Mouse (Mus musculus) spleen, adult 2 months (tissue): ENCODE data around the gene Sema6b.
A peak's percentile ranks its signal among the peaks of the same experiment; 100 is the strongest.

Experiments used
- CTCF ChIP-seq: fragments of 200-500 bp; IDR thresholded peaks from 2 replicates; pipeline ENCODE4 v1.5.1; 2011; ENCODE audit warnings: mild to moderate bottlenecking, inconsistent platforms; ENCODE audit not compliant: insufficient read depth, insufficient read length, insufficient replicate concordance; ENCODE audit errors: extremely low read depth
- POLR2A ChIP-seq: fragments of 200-500 bp; IDR thresholded peaks from 2 replicates; pipeline ENCODE4 v1.6.1; 2011; ENCODE audit warnings: low read depth, low read length, inconsistent platforms

DNA sequence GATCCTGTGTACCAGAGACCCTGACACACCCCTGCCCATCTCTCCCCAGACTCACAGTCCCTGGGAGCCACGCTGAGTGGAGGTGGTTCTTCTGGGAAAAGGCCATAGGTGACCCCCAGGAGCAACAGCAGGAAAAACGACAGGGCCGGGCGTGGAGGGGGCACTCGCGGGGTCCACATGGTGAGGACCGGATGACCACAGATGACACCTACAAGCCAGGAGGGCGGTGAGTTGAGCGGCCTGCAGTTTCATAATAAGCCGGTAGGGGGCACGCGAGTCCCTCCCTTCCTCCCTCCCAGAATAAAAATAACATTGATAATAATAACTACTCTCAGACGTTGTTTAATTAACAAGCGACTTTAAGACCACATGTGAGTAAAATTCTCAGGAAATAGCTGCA is 7.5 kb downstream of the Sema6b start:
- peak; percentile 81 for TF ChIP-seq CTCF
- TF ChIP-seq POLR2A: no peak
